Mouse (Mus musculus): Measurements from ENCODE around the gene Olfr1335. TPM values are rescaled to one million over a fixed set of nuclear protein-coding genes. Genes with fewer than 3 reads are reported as not detected.
"Not testable (repeated sequence)": the region's sequence is repeated elsewhere in the genome, so short reads cannot be mapped to it uniquely, and the experiment has no call there.

Olfr1335 gene
- not detected in 2 replicates for polyA plus RNA-seq (2012; rRNA removed)

DNA sequence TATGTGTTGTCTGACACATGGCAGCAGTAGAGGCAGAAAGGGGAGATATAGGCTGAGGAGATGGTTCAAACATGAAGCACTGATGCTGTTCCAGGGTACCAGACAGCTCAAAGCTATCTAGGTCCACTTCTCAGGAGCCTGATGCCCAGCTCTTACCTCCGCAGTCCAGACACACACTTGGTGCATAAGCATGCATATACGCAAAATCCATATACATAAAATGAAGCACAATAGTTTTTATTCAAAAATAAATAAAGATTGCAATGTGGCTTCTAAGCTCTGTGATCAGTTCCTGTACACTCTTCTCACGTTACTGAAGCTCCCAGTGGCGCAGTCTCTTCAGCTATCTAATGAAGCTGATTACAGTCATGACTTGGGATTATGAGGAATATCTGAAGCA, at the start of gene Olfr1335:
Olfr1335 (minus strand) TSS at position 101 of the 400 bp plus-strand sequence.
- DNase-seq (ENCODE audit: low read depth): no peak
- TF ChIP-seq CTCF (IDR thresholded peaks at IDR 0.05; ENCODE audit: borderline replicate concordance, extremely low read depth, insufficient read depth, insufficient read length) (no peak), POLR2A (IDR thresholded peaks at IDR 0.05; ENCODE audit: borderline replicate concordance, extremely low read depth, insufficient read depth, insufficient read length, poor library complexity, severe bottlenecking) (no peak)

DNA sequence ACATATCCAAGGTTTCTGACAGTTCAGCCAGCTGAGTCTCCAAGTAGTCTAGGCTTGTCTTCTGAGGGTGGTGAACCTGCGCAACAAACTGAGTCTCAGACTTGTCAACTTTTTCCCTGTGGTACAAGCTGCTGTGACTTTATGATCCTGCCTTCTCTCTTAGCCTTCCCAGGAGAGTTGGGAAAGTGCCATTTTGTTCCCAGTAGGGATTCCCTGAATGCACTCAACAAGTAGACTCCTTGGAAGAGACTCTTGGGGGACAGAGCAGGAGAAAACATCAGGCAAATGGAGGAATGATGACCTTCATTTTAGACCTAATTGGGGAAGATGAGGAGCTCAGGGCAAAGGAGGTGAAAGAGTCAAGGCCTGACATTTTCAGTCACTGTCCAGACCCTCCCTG, 26.4 kb upstream of the Olfr1335 start, which contains the start of gene Olfr1333:
Olfr1333 (minus strand) TSS at position 101 of the 400 bp plus-strand sequence.
- no peak for TF ChIP-seq CTCF (IDR thresholded peaks at IDR 0.05; ENCODE audit: borderline replicate concordance, extremely low read depth, insufficient read depth, insufficient read length)
- no peak for TF ChIP-seq POLR2A (IDR thresholded peaks at IDR 0.05; ENCODE audit: borderline replicate concordance, extremely low read depth, insufficient read depth, insufficient read length, poor library complexity, severe bottlenecking)

DNA sequence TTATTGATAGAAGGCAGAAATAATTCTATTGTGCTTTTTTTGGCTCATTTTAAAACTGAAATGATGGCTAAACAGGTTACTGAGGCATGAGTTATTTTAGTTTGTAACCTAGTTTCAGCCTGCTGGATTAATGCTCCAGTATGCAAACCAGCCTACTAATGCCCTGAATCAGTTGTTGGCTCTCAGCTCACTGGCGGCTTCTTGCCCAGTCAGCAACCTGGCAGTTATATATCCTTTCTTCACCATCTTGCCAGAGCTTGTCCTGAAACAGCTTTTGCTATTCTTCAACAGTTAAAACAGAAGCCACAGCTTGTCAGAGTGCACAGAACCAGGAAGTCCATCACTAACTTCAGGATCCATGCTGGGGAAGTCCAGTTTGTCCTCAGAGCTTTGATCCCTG, 9.2 kb upstream of the Olfr1335 start:
- peak; percentile 1 for DNase-seq (ENCODE audit: low read depth)
- TF ChIP-seq CTCF (IDR thresholded peaks at IDR 0.05; ENCODE audit: borderline replicate concordance, extremely low read depth, insufficient read depth, insufficient read length): no peak
- TF ChIP-seq POLR2A (IDR thresholded peaks at IDR 0.05; ENCODE audit: borderline replicate concordance, extremely low read depth, insufficient read depth, insufficient read length, poor library complexity, severe bottlenecking): no peak

More for the DNA sequence above, 26.4 kb upstream of the Olfr1335 start, which contains the start of gene Olfr1333:
- DNase-seq (ENCODE audit: low read depth): no peak

DNA sequence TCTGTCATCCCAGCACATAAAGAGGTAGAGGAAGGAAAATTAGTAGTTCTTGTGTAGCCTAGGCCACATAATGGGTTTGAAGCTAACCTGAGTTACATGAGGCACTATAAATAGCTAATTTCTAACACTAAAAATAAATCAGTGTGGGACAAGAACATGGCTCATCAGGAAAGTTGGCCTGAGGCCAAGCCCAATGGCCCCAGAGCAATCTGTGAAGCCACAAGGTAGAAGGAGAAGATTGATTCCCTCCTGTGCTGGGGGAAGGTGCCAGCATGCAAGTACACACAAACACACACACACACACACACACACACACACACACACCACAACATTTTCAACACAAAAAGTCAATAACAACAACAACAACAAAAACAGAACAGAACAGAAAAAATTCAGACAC, 16.9 kb downstream of the Olfr1335 start:
- not testable (repeated sequence) for DNase-seq (ENCODE audit: low read depth)

DNA sequence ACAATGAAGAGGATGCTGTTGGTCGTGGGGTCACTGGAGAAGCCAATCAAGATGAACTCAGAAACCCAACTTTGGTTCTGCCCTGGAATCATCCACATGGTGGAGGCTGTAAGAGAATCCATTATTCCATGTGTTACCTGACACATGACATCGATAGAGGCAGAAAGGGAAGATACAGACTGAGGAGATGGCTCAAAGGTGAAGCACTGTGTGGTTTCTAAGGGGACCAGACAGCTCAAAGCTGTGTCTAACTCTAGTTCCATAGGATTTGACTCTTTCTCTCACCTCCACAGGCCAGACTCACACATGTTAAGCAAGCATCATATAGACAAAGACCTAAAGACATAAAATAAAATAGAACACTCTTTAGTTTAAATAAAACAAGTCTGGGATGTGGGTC, 27.3 kb downstream of the Olfr1335 start, which contains the start of gene Olfr1337:
Olfr1337 (minus strand) TSS at position 101 of the 400 bp plus-strand sequence.
- DNase-seq (ENCODE audit: low read depth): no peak
- TF ChIP-seq CTCF (IDR thresholded peaks at IDR 0.05; ENCODE audit: borderline replicate concordance, extremely low read depth, insufficient read depth, insufficient read length): no peak
- no peak for TF ChIP-seq POLR2A (IDR thresholded peaks at IDR 0.05; ENCODE audit: borderline replicate concordance, extremely low read depth, insufficient read depth, insufficient read length, poor library complexity, severe bottlenecking)

Other genes starting within 250 kb of the Olfr1335 start
- 0.72 and 1.5 TPM in 2 replicates for gene Cfap57, start 189.2 kb downstream of the Olfr1335 start, polyA plus RNA-seq (2012; rRNA removed)
- 67.7 and 74.9 TPM in 2 replicates for gene Ebna1bp2, start 189.1 kb downstream of the Olfr1335 start, polyA plus RNA-seq (2012; rRNA removed)
- not detected in 2 replicates for gene Olfr62, start 151.0 kb downstream of the Olfr1335 start, polyA plus RNA-seq (2012; rRNA removed)
- gene Olfr1342, start 117.2 kb downstream of the Olfr1335 start, polyA plus RNA-seq (2012; rRNA removed): 0.05 TPM in 2 replicates
- gene Olfr1341, start 106.4 kb downstream of the Olfr1335 start, polyA plus RNA-seq (2012; rRNA removed): not detected in 2 replicates
- gene Olfr1340, start 89.8 kb downstream of the Olfr1335 start, polyA plus RNA-seq (2012; rRNA removed): not detected in 2 replicates
- not detected in 2 replicates for gene Olfr1339, start 77.8 kb downstream of the Olfr1335 start, polyA plus RNA-seq (2012; rRNA removed)
- not detected in 2 replicates for gene Olfr1338, start 51.2 kb downstream of the Olfr1335 start, polyA plus RNA-seq (2012; rRNA removed)
- not detected in 2 replicates for gene Olfr1337, start 27.4 kb downstream of the Olfr1335 start, polyA plus RNA-seq (2012; rRNA removed)
- not detected in 2 replicates for gene Olfr1333, start 26.3 kb upstream of the Olfr1335 start, polyA plus RNA-seq (2012; rRNA removed)
- not detected in 2 replicates for gene Olfr1331, start 54.7 kb upstream of the Olfr1335 start, polyA plus RNA-seq (2012; rRNA removed)
- not detected in 2 replicates for gene Olfr1330, start 78.7 kb upstream of the Olfr1335 start, polyA plus RNA-seq (2012; rRNA removed)
- gene Olfr1329, start 107.5 kb upstream of the Olfr1335 start, polyA plus RNA-seq (2012; rRNA removed): not detected in 2 replicates
- gene Olfr1328, start 128.7 kb upstream of the Olfr1335 start, polyA plus RNA-seq (2012; rRNA removed): not detected in 2 replicates
- 0.06 TPM in 1 of 2 replicates, not detected in the other for gene Lao1, start 151.6 kb upstream of the Olfr1335 start, polyA plus RNA-seq (2012; rRNA removed)

All from brain, embryonic 14.5 days (tissue).